Mouse (Mus musculus): ENCODE measurements around the gene Pacrg. TPM values are rescaled to one million over a fixed set of nuclear protein-coding genes. Genes with fewer than 3 reads are reported as not detected.

The Pacrg gene
- polyA plus RNA-seq, 1 experiment from 2014 or later: 6.4 TPM

- no peaks in the 10 kb centered on the region for H3K27me3 ChIP-seq (ENCODE audit: control insufficient read depth, insufficient read depth, low read length)
- H3K27ac ChIP-seq (ENCODE audit: low read depth, low read length): no peak overlapping the region
- H3K4me1 ChIP-seq (ENCODE audit: control insufficient read depth, insufficient read depth, low read length): no peaks in the 10 kb centered on the region
- H3K36me3 ChIP-seq (ENCODE audit: control insufficient read depth, insufficient read depth, low read length): no peaks in the 10 kb centered on the region
- ATAC-seq (ENCODE audit: insufficient read depth, low FRiP score, low TSS enrichment): no peak
- H3K4me3 ChIP-seq (ENCODE audit: low read depth, low read length): no peak overlapping the region
- H3K9me3 ChIP-seq (ENCODE audit: control insufficient read depth, low read length): no peaks in the 10 kb centered on the region
- H3K9ac ChIP-seq (ENCODE audit: low read length): no peak overlapping the region
- H3K4me2 ChIP-seq (ENCODE audit: low read depth): no peak overlapping the region
- DNase-seq (ENCODE audit: low spot score): no peak
- 97% methylated on average over 5 of the region's 5 CpGs for WGBS
Measured at GRCm38 (mm10) chr17:10564191-10564590, 275.9 kb downstream of the Pacrg start.

- Histone ChIP-seq H3K4me2 (ENCODE audit: low read depth) (no peak overlapping the region), H3K27ac (ENCODE audit: low read depth, low read length) (no peak overlapping the region), H3K4me3 (ENCODE audit: low read depth, low read length) (no peak overlapping the region), H3K9ac (ENCODE audit: low read length) (no peak overlapping the region), H3K27me3 (ENCODE audit: control insufficient read depth, insufficient read depth, low read length) (no peaks in the 10 kb centered on the region), H3K9me3 (ENCODE audit: control insufficient read depth, low read length) (no peaks in the 10 kb centered on the region), H3K4me1 (ENCODE audit: control insufficient read depth, insufficient read depth, low read length) (no peaks in the 10 kb centered on the region), H3K36me3 (ENCODE audit: control insufficient read depth, insufficient read depth, low read length) (no peaks in the 10 kb centered on the region)
- DNase-seq (ENCODE audit: low spot score) (no peak), ATAC-seq (ENCODE audit: insufficient read depth, low FRiP score, low TSS enrichment) (no peak)
- 92% methylated on average over 7 of the region's 7 CpGs for WGBS
Measured at GRCm38 (mm10) chr17:10562871-10563270, 277.2 kb downstream of the Pacrg start.

GRCm38 (mm10) chr17:10560053-10560452 is 280.1 kb downstream of the Pacrg start:
- DNase-seq (ENCODE audit: low spot score) (no peak), ATAC-seq (ENCODE audit: insufficient read depth, low FRiP score, low TSS enrichment) (no peak)
- Histone ChIP-seq H3K4me3 (ENCODE audit: low read depth, low read length) (no peak overlapping the region), H3K9me3 (ENCODE audit: control insufficient read depth, low read length) (no peaks in the 10 kb centered on the region), H3K27me3 (ENCODE audit: control insufficient read depth, insufficient read depth, low read length) (no peaks in the 10 kb centered on the region), H3K36me3 (ENCODE audit: control insufficient read depth, insufficient read depth, low read length) (no peaks in the 10 kb centered on the region), H3K4me1 (ENCODE audit: control insufficient read depth, insufficient read depth, low read length) (no peaks in the 10 kb centered on the region), H3K9ac (ENCODE audit: low read length) (no peak overlapping the region), H3K27ac (ENCODE audit: low read depth, low read length) (no peak overlapping the region), H3K4me2 (ENCODE audit: low read depth) (no peak overlapping the region)
- 91% methylated on average over 3 of the region's 3 CpGs for WGBS

GRCm38 (mm10) chr17:10558671-10559070 is 281.4 kb downstream of the Pacrg start:
- Histone ChIP-seq H3K27ac (ENCODE audit: low read depth, low read length) (no peak overlapping the region), H3K27me3 (ENCODE audit: control insufficient read depth, insufficient read depth, low read length) (no peaks in the 10 kb centered on the region), H3K4me1 (ENCODE audit: control insufficient read depth, insufficient read depth, low read length) (no peaks in the 10 kb centered on the region), H3K9me3 (ENCODE audit: control insufficient read depth, low read length) (no peaks in the 10 kb centered on the region), H3K4me2 (ENCODE audit: low read depth) (no peak overlapping the region), H3K4me3 (ENCODE audit: low read depth, low read length) (no peak overlapping the region), H3K9ac (ENCODE audit: low read length) (no peak overlapping the region), H3K36me3 (ENCODE audit: control insufficient read depth, insufficient read depth, low read length) (no peaks in the 10 kb centered on the region)
- DNase-seq (ENCODE audit: low spot score) (no peak), ATAC-seq (ENCODE audit: insufficient read depth, low FRiP score, low TSS enrichment) (no peak)
- WGBS: 81% methylated on average over 8 of the region's 8 CpGs

GRCm38 (mm10) chr17:10552295-10553056 is 287.6 kb downstream of the Pacrg start:
- Histone ChIP-seq H3K27me3 (ENCODE audit: control insufficient read depth, insufficient read depth, low read length) (no peaks in the 10 kb centered on the region), H3K36me3 (ENCODE audit: control insufficient read depth, insufficient read depth, low read length) (no peaks in the 10 kb centered on the region), H3K9me3 (ENCODE audit: control insufficient read depth, low read length) (no peaks in the 10 kb centered on the region), H3K9ac (ENCODE audit: low read length) (no peak overlapping the region), H3K4me1 (ENCODE audit: control insufficient read depth, insufficient read depth, low read length) (no peaks in the 10 kb centered on the region), H3K4me3 (ENCODE audit: low read depth, low read length) (no peak overlapping the region), H3K27ac (ENCODE audit: low read depth, low read length) (no peak overlapping the region), H3K4me2 (ENCODE audit: low read depth) (no peak overlapping the region)
- ATAC-seq (ENCODE audit: insufficient read depth, low FRiP score, low TSS enrichment) (no peak), DNase-seq (ENCODE audit: low spot score) (no peak)
- 91% methylated on average over 16 of the region's 16 CpGs for WGBS

GRCm38 (mm10) chr17:10550781-10551520 is 289.2 kb downstream of the Pacrg start:
- Histone ChIP-seq H3K27me3 (ENCODE audit: control insufficient read depth, insufficient read depth, low read length) (no peaks in the 10 kb centered on the region), H3K4me3 (ENCODE audit: low read depth, low read length) (no peak overlapping the region), H3K27ac (ENCODE audit: low read depth, low read length) (no peak overlapping the region), H3K9me3 (ENCODE audit: control insufficient read depth, low read length) (no peaks in the 10 kb centered on the region), H3K9ac (ENCODE audit: low read length) (no peak overlapping the region), H3K36me3 (ENCODE audit: control insufficient read depth, insufficient read depth, low read length) (no peaks in the 10 kb centered on the region), H3K4me1 (ENCODE audit: control insufficient read depth, insufficient read depth, low read length) (no peaks in the 10 kb centered on the region), H3K4me2 (ENCODE audit: low read depth) (no peak overlapping the region)
- DNase-seq (ENCODE audit: low spot score): no peak
- no peak for ATAC-seq (ENCODE audit: insufficient read depth, low FRiP score, low TSS enrichment)
- 78% methylated on average over 15 of the region's 15 CpGs for WGBS

GRCm38 (mm10) chr17:10549825-10550224 is 290.3 kb downstream of the Pacrg start:
- Histone ChIP-seq H3K36me3 (ENCODE audit: control insufficient read depth, insufficient read depth, low read length) (no peaks in the 10 kb centered on the region), H3K27ac (ENCODE audit: low read depth, low read length) (no peak overlapping the region), H3K4me1 (ENCODE audit: control insufficient read depth, insufficient read depth, low read length) (no peaks in the 10 kb centered on the region), H3K4me2 (ENCODE audit: low read depth) (no peak overlapping the region), H3K27me3 (ENCODE audit: control insufficient read depth, insufficient read depth, low read length) (no peaks in the 10 kb centered on the region), H3K9ac (ENCODE audit: low read length) (no peak overlapping the region), H3K9me3 (ENCODE audit: control insufficient read depth, low read length) (no peaks in the 10 kb centered on the region), H3K4me3 (ENCODE audit: low read depth, low read length) (no peak overlapping the region)
- no peak for DNase-seq (ENCODE audit: low spot score)
- ATAC-seq (ENCODE audit: insufficient read depth, low FRiP score, low TSS enrichment): no peak
- 90% methylated on average over 3 of the region's 3 CpGs for WGBS

GRCm38 (mm10) chr17:10548969-10549368 is 291.1 kb downstream of the Pacrg start:
- H3K9me3 ChIP-seq (ENCODE audit: control insufficient read depth, low read length): no peaks in the 10 kb centered on the region
- WGBS: 94% methylated on average over 4 of the region's 4 CpGs
- no peaks in the 10 kb centered on the region for H3K36me3 ChIP-seq (ENCODE audit: control insufficient read depth, insufficient read depth, low read length)
- ATAC-seq (ENCODE audit: insufficient read depth, low FRiP score, low TSS enrichment) (no peak), DNase-seq (ENCODE audit: low spot score) (no peak)
- no peak overlapping the region for H3K4me3 ChIP-seq (ENCODE audit: low read depth, low read length)
- no peaks in the 10 kb centered on the region for H3K4me1 ChIP-seq (ENCODE audit: control insufficient read depth, insufficient read depth, low read length)
- H3K9ac ChIP-seq (ENCODE audit: low read length): no peak overlapping the region
- no peak overlapping the region for H3K4me2 ChIP-seq (ENCODE audit: low read depth)
- H3K27ac ChIP-seq (ENCODE audit: low read depth, low read length): no peak overlapping the region
- no peaks in the 10 kb centered on the region for H3K27me3 ChIP-seq (ENCODE audit: control insufficient read depth, insufficient read depth, low read length)

GRCm38 (mm10) chr17:10540772-10541171 is 299.3 kb downstream of the Pacrg start:
- H3K36me3 ChIP-seq (ENCODE audit: control insufficient read depth, insufficient read depth, low read length): no peaks in the 10 kb centered on the region
- H3K9ac ChIP-seq (ENCODE audit: low read length): no peak overlapping the region
- no peaks in the 10 kb centered on the region for H3K4me1 ChIP-seq (ENCODE audit: control insufficient read depth, insufficient read depth, low read length)
- ATAC-seq (ENCODE audit: insufficient read depth, low FRiP score, low TSS enrichment) (no peak), DNase-seq (ENCODE audit: low spot score) (no peak)
- H3K27ac ChIP-seq (ENCODE audit: low read depth, low read length): no peak overlapping the region
- H3K4me2 ChIP-seq (ENCODE audit: low read depth): no peak overlapping the region
- H3K9me3 ChIP-seq (ENCODE audit: control insufficient read depth, low read length): no peaks in the 10 kb centered on the region
- WGBS: 83% methylated on average over 2 of the region's 2 CpGs
- no peaks in the 10 kb centered on the region for H3K27me3 ChIP-seq (ENCODE audit: control insufficient read depth, insufficient read depth, low read length)
- no peak overlapping the region for H3K4me3 ChIP-seq (ENCODE audit: low read depth, low read length)

Measured in neural tube, embryonic 11.5 days (tissue).